Mouse (Mus musculus) forebrain, embryonic 14.5 days (tissue): ENCODE measurements around the gene Tbxas1. TPM values are rescaled to one million over a fixed set of nuclear protein-coding genes. Genes with fewer than 3 reads are reported as not detected.

Experiments
- ATAC-seq: fragments of 200-750 bp; cut with Nextera tagmentation; 2 replicates; pipeline ENCODE4 v1.8.0; 2017; ENCODE audit warnings: mild to moderate bottlenecking, moderate library complexity
- DNase-seq: peaks from one replicate; pipeline ENCODE4 v3.0.0-alpha.2; 2015; ENCODE audit warnings: low spot score
- H3K27ac ChIP-seq: fragments of 300-500 bp; sonication (generic); 2 replicates; pipeline ENCODE4 v1.5.1; 2014; ENCODE audit warnings: low read depth, mild to moderate bottlenecking, control low read depth, low read length, moderate library complexity
- H3K27me3 ChIP-seq: fragments of 300-500 bp; sonication (generic); replicated peaks from 2 replicates; pipeline ENCODE4 v1.6.1; 2014; ENCODE audit warnings: low read length, control low read depth, mixed read lengths; ENCODE audit not compliant: control insufficient read depth, insufficient read depth
- H3K36me3 ChIP-seq: fragments of 300-500 bp; sonication (generic); 2 replicates; pipeline ENCODE4 v1.6.1; 2014; ENCODE audit warnings: low read length, control low read depth; ENCODE audit not compliant: control insufficient read depth, insufficient read depth
- H3K4me1 ChIP-seq: fragments of 300-500 bp; sonication (generic); 2 replicates; pipeline ENCODE4 v1.6.1; 2014; ENCODE audit warnings: antibody characterized with exemption, low read length, control low read depth; ENCODE audit not compliant: control insufficient read depth, insufficient read depth
- H3K4me2 ChIP-seq: fragments of 300-500 bp; sonication (generic); 2 replicates; pipeline ENCODE4 v1.6.1; 2014; ENCODE audit warnings: mild to moderate bottlenecking, control low read depth, low read length
- H3K4me3 ChIP-seq: fragments of 300-500 bp; sonication (generic); 2 replicates; pipeline ENCODE4 v1.5.1; 2014; ENCODE audit warnings: low read depth, low read length, control low read depth
- H3K9ac ChIP-seq: fragments of 300-500 bp; sonication (generic); 2 replicates; pipeline ENCODE4 v1.6.1; 2014; ENCODE audit warnings: mild to moderate bottlenecking, low read length, control low read depth, moderate library complexity
- H3K9me3 ChIP-seq: fragments of 300-500 bp; sonication (generic); replicated peaks from 2 replicates; pipeline ENCODE4 v1.6.1; 2016; ENCODE audit warnings: low read length, control low read depth, mixed read lengths; ENCODE audit not compliant: control insufficient read depth
- WGBS: fragments of 180-500 bp; shearing (Covaris S2); extraction: QIAGEN DNeasy Blood & Tissue Kit; methylation state at CpG from one replicate; pipeline ENCODE4 v1.1.7; 2014; 5-methylcytosine and 5-hydroxymethylcytosine counted together
- polyA plus RNA-seq: library from polyadenylated mRNA; unstranded; fragments of >200 nt; fragmentation: Nextera tagmentation; extraction: Ambion mirVana; gene quantifications from 2 replicates; pipeline ENCODE4 v1.2.1, GENCODE M21; 2014

The Tbxas1 gene
- polyA plus RNA-seq, 1 experiment from 2014 or later = 1.2 TPM

- no peak overlapping the region for H3K27ac ChIP-seq
- H3K9me3 ChIP-seq = no peaks in the 10 kb centered on the region
- ATAC-seq (no peak), DNase-seq (peak; percentile 13)
- no peaks in the 10 kb centered on the region for H3K36me3 ChIP-seq
- H3K4me2 ChIP-seq = no peak overlapping the region
- no peaks in the 10 kb centered on the region for H3K4me1 ChIP-seq
- H3K4me3 ChIP-seq = no peak overlapping the region
- no peak overlapping the region for H3K9ac ChIP-seq
- H3K27me3 ChIP-seq = no peaks in the 10 kb centered on the region
- 63% methylated on average over 7 of the region's 7 CpGs for WGBS
These were observed 107.9 kb downstream of the Tbxas1 start for GRCm38 (mm10) chr6:38983060-38983459.

- Histone ChIP-seq H3K27me3 (no peaks in the 10 kb centered on the region), H3K9me3 (no peaks in the 10 kb centered on the region), H3K4me3 (no peak overlapping the region), H3K4me2 (no peak overlapping the region), H3K4me1 (no peaks in the 10 kb centered on the region), H3K9ac (no peak overlapping the region), H3K27ac (no peak overlapping the region), H3K36me3 (no peaks in the 10 kb centered on the region)
- no peak for DNase-seq
- no peak for ATAC-seq
- WGBS = 91% methylated on average over 2 of the region's 2 CpGs
These were observed 109.4 kb downstream of the Tbxas1 start for GRCm38 (mm10) chr6:38984626-38985025.

- Histone ChIP-seq H3K27ac (no peak overlapping the region), H3K9me3 (no peaks in the 10 kb centered on the region), H3K9ac (no peak overlapping the region), H3K27me3 (no peaks in the 10 kb centered on the region), H3K4me2 (no peak overlapping the region), H3K4me3 (no peak overlapping the region), H3K4me1 (no peaks in the 10 kb centered on the region), H3K36me3 (no peaks in the 10 kb centered on the region)
- 69% methylated on average over 10 of the region's 10 CpGs for WGBS
- DNase-seq = no peak
- ATAC-seq = no peak
These were observed 111.4 kb downstream of the Tbxas1 start for GRCm38 (mm10) chr6:38986641-38987040.

GRCm38 (mm10) chr6:38992016-38992415, 116.8 kb downstream of the Tbxas1 start:
- DNase-seq (no peak), ATAC-seq (no peak)
- Histone ChIP-seq H3K9me3 (no peaks in the 10 kb centered on the region), H3K9ac (no peak overlapping the region), H3K27ac (no peak overlapping the region), H3K27me3 (no peaks in the 10 kb centered on the region), H3K4me1 (no peaks in the 10 kb centered on the region), H3K4me2 (no peak overlapping the region), H3K4me3 (no peak overlapping the region), H3K36me3 (no peaks in the 10 kb centered on the region)
- 54% methylated on average over 4 of the region's 4 CpGs for WGBS

- DNase-seq = no peak
These were observed 120.6 kb downstream of the Tbxas1 start for GRCm38 (mm10) chr6:38995774-38996173.

GRCm38 (mm10) chr6:38997838-38998237, 122.6 kb downstream of the Tbxas1 start:
- Histone ChIP-seq H3K4me2 (no peak overlapping the region), H3K9me3 (no peaks in the 10 kb centered on the region), H3K4me3 (no peak overlapping the region), H3K9ac (no peak overlapping the region), H3K36me3 (no peaks in the 10 kb centered on the region), H3K27ac (no peak overlapping the region), H3K27me3 (no peaks in the 10 kb centered on the region), H3K4me1 (no peaks in the 10 kb centered on the region)
- ATAC-seq (no peak), DNase-seq (no peak)
- 88% methylated on average over 4 of the region's 4 CpGs for whole genome bisulfite sequencing

More at GRCm38 (mm10) chr6:38995774-38996173, 120.6 kb downstream of the Tbxas1 start:
- H3K27ac ChIP-seq = no peak overlapping the region
- no peak overlapping the region for H3K9ac ChIP-seq
- H3K4me3 ChIP-seq = no peak overlapping the region
- ATAC-seq = no peak
- H3K4me1 ChIP-seq = no peaks in the 10 kb centered on the region
- H3K27me3 ChIP-seq = no peaks in the 10 kb centered on the region
- no peaks in the 10 kb centered on the region for H3K9me3 ChIP-seq
- H3K36me3 ChIP-seq = no peaks in the 10 kb centered on the region
- WGBS = 82% methylated on average over 3 of the region's 3 CpGs
- H3K4me2 ChIP-seq = no peak overlapping the region

GRCm38 (mm10) chr6:39003126-39003525, 127.9 kb downstream of the Tbxas1 start:
- no peak overlapping the region for H3K9ac ChIP-seq
- H3K36me3 ChIP-seq = no peaks in the 10 kb centered on the region
- DNase-seq = no peak
- no peaks in the 10 kb centered on the region for H3K9me3 ChIP-seq
- no peak overlapping the region for H3K27ac ChIP-seq
- H3K4me1 ChIP-seq = peaks cover 7% of the 10 kb centered on the region; the same call in 1 of the 2 replicates
- no peak overlapping the region for H3K4me2 ChIP-seq
- no peaks in the 10 kb centered on the region for H3K27me3 ChIP-seq
- no peak overlapping the region for H3K4me3 ChIP-seq
- WGBS = 79% methylated on average over 7 of the region's 7 CpGs
- ATAC-seq = no peak

- no peak overlapping the region for H3K4me3 ChIP-seq
- no peaks in the 10 kb centered on the region for H3K36me3 ChIP-seq
- peaks cover 7% of the 10 kb centered on the region; the same call in 1 of the 2 replicates for H3K4me1 ChIP-seq
- no peak overlapping the region for H3K27ac ChIP-seq
- H3K27me3 ChIP-seq = no peaks in the 10 kb centered on the region
- ATAC-seq (no peak), DNase-seq (no peak)
- no peak overlapping the region for H3K9ac ChIP-seq
- no peak overlapping the region for H3K4me2 ChIP-seq
- WGBS = 87% methylated on average over 12 of the region's 12 CpGs
- H3K9me3 ChIP-seq = no peaks in the 10 kb centered on the region
These were observed 128.8 kb downstream of the Tbxas1 start for GRCm38 (mm10) chr6:39004003-39004473.

GRCm38 (mm10) chr6:39005267-39005944, 130.2 kb downstream of the Tbxas1 start:
- H3K27me3 ChIP-seq = no peaks in the 10 kb centered on the region
- 53% methylated on average over 20 of the region's 20 CpGs for WGBS
- no peak overlapping the region; the same call in 1 of the 2 replicates for H3K27ac ChIP-seq
- H3K4me1 ChIP-seq = peaks cover 7% of the 10 kb centered on the region; the same call in 1 of the 2 replicates
- no peak overlapping the region for H3K4me2 ChIP-seq
- H3K4me3 ChIP-seq = no peak overlapping the region
- H3K9me3 ChIP-seq = no peaks in the 10 kb centered on the region
- peak; percentile 22 for DNase-seq
- no peaks in the 10 kb centered on the region for H3K36me3 ChIP-seq
- H3K9ac ChIP-seq = no peak overlapping the region
- ATAC-seq = no peak
